Mouse (Mus musculus): ENCODE results near the gene Parvg. TPM values are rescaled to one million over a fixed set of nuclear protein-coding genes. Genes with fewer than 3 reads are reported as not detected.
A peak's percentile ranks its signal among the peaks of the same experiment; 100 is the strongest.
"Not testable (repeated sequence)": the region's sequence is repeated elsewhere in the genome, so short reads cannot be mapped to it uniquely, and the experiment has no call there.

The Parvg gene
- 1.1 and 1.5 TPM in 2 replicates for polyA plus RNA-seq (2016; fragmentation: Nextera tagmentation; extraction: Ambion mirVana)

DNA sequence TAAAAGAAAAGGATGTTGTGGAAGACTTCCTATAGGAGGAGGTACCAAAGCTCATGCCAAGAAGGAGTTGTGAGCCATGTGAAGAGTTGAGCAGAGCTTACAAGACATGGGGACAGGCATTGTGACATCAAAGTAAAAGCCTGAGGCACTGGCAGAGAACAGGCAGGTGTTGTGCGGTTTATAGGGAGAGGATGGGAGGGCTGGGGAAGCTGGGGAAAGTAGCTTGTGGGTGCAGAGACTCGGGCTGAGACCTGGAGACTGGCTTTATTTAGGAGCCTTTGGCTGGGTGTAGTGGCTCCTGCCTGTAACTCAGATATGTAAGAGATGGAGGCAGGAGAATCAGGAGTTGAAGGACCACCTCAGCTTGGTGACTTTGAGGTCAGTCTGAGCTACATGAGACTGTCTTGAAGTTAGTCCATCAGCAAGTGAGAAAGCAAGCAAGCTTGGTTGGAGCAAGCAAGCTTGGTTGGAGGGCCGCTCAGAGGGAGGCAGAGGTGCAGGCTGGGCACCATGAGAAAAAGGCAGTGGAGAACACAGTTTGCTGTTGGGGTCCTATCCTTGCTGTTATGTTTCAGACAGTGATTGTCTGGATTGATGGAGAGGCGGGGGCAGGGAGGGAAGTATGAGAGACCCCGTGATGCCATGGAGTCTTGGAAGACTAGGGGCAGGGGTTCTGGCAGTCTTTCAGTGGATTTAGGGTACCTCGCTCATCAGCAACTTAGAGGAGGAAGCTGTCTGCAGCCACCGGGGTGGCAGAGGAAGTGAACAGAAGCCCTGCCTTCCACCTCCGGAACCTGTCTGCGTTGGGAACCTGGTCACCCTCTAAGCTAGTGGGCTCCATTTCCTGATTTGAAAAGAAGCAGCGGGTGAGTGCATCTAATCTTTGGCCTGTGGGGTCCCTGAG is at the start of gene Parvg:
Gene Parvg, plus strand, starts transcription at position 61 of the 904 bp plus-strand sequence.
- no peak within 1 kb of the TSS for H3K9ac ChIP-seq
- no peak within 1 kb of the TSS for H3K27ac ChIP-seq
- H3K9me3 ChIP-seq (replicated peaks): no peaks in the 10 kb centered on the region
- 82% methylated on average over 10 of the region's 10 CpGs for WGBS
- peaks cover 13% of the 10 kb centered on the region for H3K4me1 ChIP-seq
- H3K27me3 ChIP-seq: no peaks in the 10 kb centered on the region
- H3K4me3 ChIP-seq: no peak within 1 kb of the TSS
- no peak within 1 kb of the TSS for H3K4me2 ChIP-seq (replicated peaks)
- H3K36me3 ChIP-seq: no peaks in the 10 kb centered on the region
- ATAC-seq (ENCODE audit: low FRiP score): no peak

DNA sequence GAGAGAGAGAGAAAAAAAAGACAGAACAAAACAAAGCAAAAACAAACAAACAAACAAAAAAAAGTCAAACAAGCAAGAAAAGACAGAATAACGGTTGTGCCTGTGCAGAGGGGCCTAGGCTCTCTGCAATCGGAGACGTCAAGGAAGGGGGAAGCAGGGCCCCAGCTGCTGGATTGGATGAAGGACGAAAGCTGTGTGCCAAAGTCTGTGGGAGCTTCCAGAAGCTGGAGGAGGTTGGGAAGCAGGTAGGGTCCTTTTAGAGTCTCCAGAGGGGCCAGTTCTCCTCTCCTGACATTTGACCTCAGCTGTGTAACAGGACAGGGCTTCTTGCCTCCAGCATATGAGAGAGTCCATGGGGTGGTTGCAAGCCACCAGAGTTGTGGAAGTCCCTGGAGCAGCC is 47.8 kb upstream of the Parvg start:
- Histone ChIP-seq H3K4me1 (peaks cover 11% of the 10 kb centered on the region), H3K27ac (no peak overlapping the region), H3K9me3 (replicated peaks) (no peaks in the 10 kb centered on the region), H3K4me3 (no peak overlapping the region), H3K36me3 (no peaks in the 10 kb centered on the region), H3K4me2 (replicated peaks) (no peak overlapping the region), H3K27me3 (no peaks in the 10 kb centered on the region), H3K9ac (no peak overlapping the region)
- no peak for ATAC-seq (ENCODE audit: low FRiP score)
- WGBS: 90% methylated on average over 4 of the region's 4 CpGs

DNA sequence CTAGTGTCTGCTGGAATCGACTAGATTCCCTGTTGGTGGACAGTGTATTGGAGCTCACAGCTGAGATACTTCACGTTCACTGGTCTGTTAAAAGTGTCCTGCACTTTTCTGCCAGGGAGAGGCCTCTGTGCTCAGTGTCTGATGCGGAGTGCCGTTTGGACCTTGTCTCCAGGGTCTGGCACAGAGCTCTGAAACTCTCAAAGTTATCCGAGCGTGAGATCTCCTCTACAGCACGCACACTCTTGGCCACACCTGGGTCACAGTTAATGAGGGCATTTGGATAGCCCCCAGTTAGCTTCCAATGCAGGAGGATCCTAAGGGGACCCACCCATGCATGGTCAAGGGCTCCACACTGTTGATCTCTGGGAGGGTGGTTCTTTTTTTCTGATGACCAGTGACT is 45.7 kb upstream of the Parvg start:
- Histone ChIP-seq H3K4me3 (no peak overlapping the region), H3K27me3 (peaks cover 7% of the 10 kb centered on the region; the same call in 1 of the 2 replicates), H3K36me3 (no peaks in the 10 kb centered on the region), H3K4me1 (peaks cover 17% of the 10 kb centered on the region), H3K27ac (peak overlapping the region; percentile 49; the same call in 1 of the 2 replicates), H3K9me3 (replicated peaks) (no peaks in the 10 kb centered on the region), H3K9ac (no peak overlapping the region), H3K4me2 (replicated peaks) (no peak overlapping the region)
- ATAC-seq (ENCODE audit: low FRiP score): no peak
- WGBS: 81% methylated on average over 7 of the region's 7 CpGs

DNA sequence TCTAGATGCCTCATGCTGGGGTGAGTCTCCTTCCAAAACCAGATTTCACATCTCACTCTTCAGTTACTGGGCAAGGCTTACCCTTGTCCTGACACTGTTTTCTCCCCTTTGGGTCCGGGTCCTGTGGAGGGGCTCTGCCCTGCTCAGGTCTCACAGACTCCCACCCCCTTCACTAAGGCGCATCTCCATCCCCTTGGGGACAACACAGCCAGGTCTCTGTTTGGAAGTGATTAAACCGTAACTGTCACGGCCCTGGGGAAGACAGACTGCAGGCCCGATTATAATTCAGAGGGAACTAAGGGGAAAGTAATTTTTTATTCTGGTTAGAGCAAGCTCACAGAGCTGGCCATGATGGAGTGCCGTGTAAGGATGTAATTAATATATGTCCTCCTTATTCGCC is 45.2 kb upstream of the Parvg start:
- H3K9ac ChIP-seq: no peak overlapping the region
- H3K36me3 ChIP-seq: no peaks in the 10 kb centered on the region
- no peak overlapping the region for H3K4me3 ChIP-seq
- 0 out of 2 replicates have a peak, but pooled peaks have one; percentile 22 for ATAC-seq (ENCODE audit: low FRiP score)
- peak overlapping the region; percentile 49 for H3K27ac ChIP-seq
- 47% methylated on average over 7 of the region's 7 CpGs for WGBS
- H3K4me2 ChIP-seq (replicated peaks): no peak overlapping the region
- H3K27me3 ChIP-seq: peaks cover 7% of the 10 kb centered on the region; the same call in 1 of the 2 replicates
- no peaks in the 10 kb centered on the region for H3K9me3 ChIP-seq (replicated peaks)
- peaks cover 17% of the 10 kb centered on the region for H3K4me1 ChIP-seq

DNA sequence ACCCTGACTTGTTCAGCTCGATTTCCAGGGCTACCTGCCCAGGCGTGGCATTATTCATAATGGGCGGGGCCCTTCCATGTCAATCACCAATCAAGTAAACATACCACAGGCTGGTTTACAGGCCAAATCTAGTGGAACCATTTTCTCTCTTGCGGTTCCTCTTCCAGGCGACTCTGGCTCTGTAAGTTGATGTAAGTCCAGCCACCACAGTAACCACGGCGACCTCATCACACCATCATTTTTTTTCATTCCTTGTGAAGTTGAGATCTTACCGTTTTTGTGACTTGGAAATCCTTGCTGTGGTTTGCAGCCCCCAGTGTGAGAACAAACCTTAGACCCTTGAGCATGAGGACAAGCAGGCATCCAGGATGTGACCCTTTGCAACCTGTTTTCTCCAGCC is 43.5 kb upstream of the Parvg start:
- Histone ChIP-seq H3K9ac (no peak overlapping the region), H3K27me3 (peaks cover 7% of the 10 kb centered on the region; the same call in 1 of the 2 replicates), H3K4me1 (peaks cover 17% of the 10 kb centered on the region), H3K4me3 (no peak overlapping the region), H3K36me3 (no peaks in the 10 kb centered on the region), H3K9me3 (replicated peaks) (no peaks in the 10 kb centered on the region), H3K27ac (no peak overlapping the region), H3K4me2 (replicated peaks) (no peak overlapping the region)
- no peak for ATAC-seq (ENCODE audit: low FRiP score)
- 84% methylated on average over 8 of the region's 8 CpGs for WGBS

DNA sequence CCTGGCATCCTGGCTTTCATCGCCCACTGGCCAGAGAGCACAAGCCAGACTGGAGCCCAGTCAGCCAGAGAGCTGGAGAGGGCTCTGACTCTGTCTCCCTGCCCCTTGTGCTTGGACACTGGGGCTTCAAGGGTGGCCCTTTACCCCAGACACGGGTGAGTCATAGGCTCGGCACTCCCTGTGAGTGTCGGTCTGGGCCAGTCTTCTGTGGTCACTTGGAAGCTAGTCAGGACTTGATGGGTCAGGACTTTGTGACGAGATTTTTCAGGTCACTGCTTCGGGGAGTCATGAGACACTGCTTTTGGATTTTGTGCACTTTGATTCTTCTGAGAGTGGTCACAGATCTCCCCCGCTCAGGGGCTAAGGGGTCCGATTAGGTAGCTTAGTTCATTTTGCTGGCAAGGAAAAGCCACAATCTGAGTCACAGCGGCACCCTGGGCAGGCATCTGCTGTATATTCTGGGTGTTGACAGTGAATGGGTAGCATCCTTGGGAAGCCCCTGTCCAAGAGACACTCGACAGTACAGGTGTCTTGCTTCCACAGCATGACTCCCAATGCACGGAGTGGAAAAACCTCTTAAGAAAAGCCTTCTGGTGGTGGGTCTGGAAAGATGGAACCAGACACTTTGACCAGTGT is 43.0 kb upstream of the Parvg start:
- Histone ChIP-seq H3K9ac (no peak overlapping the region), H3K27me3 (peaks cover 7% of the 10 kb centered on the region; the same call in 1 of the 2 replicates), H3K4me1 (peaks cover 17% of the 10 kb centered on the region), H3K36me3 (no peaks in the 10 kb centered on the region), H3K4me2 (replicated peaks) (no peak overlapping the region), H3K27ac (no peak overlapping the region), H3K9me3 (replicated peaks) (no peaks in the 10 kb centered on the region), H3K4me3 (no peak overlapping the region)
- WGBS: 87% methylated on average over 11 of the region's 11 CpGs
- no peak for ATAC-seq (ENCODE audit: low FRiP score)

DNA sequence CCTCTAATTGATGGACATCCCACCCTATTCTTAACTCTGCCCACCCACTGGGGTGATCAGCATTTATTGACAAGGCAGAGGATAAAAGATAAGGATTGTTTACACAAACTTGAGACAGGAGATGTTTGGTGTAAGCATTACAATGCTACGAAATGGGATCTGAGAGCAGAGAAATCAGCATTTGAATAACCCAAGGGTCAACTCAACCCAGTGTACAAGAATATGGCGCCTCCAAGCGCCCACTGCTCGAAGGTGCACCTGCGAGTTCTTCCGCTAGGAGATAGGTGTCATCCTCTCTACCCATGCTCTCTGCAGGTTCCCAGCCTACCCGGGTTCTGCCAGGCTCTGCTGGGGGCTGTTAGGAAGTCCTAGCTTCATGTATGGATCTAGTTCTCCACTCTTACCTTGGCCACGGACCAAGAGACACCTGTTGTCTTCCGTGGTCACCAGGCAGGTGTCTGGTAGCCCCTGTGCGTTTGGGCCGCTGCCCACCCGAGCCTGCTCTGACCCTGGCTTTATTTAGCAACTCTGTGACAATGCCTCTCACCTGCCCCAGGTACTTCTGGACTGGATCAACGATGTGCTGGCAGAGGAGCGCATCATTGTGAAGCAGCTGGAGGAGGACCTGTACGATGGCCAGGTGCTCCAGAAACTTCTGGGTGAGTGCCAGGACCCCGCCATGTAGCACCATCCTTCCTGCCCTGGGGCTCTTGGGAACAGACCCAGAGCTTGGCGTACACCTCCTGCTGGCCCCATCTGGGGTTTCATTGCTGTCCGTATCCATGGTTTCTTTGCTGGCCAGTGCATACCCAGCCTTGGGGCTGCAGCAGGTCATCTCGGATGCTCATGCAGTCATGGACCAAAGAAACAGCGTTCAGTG is 41.4 kb upstream of the Parvg start:
- Histone ChIP-seq H3K27ac (no peak overlapping the region), H3K4me2 (replicated peaks) (no peak overlapping the region), H3K9me3 (replicated peaks) (no peaks in the 10 kb centered on the region), H3K9ac (no peak overlapping the region), H3K4me1 (peaks cover 25% of the 10 kb centered on the region), H3K27me3 (peaks cover 7% of the 10 kb centered on the region; the same call in 1 of the 2 replicates), H3K36me3 (no peaks in the 10 kb centered on the region), H3K4me3 (no peak overlapping the region)
- no peak for ATAC-seq (ENCODE audit: low FRiP score)
- 77% methylated on average over 20 of the region's 20 CpGs for WGBS

DNA sequence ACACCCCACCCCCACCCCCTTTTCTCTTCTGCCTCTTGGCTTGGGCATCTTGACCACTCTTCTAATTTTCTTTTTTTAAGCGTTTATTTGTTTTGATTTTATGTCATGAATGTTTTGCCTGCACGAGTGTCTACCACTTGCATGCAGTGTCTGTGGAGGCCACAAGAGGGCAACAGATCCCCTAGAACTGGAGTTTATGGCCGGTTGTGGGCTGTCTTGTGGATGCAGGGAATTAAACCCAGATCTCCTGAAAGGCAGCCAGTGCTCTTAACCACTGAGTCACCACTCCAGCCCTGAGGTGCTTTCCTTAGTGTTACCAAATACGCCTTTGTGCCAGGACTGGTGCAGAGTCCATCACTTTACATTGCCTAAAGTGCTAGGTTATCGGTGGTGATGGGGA is 39.8 kb upstream of the Parvg start:
- Histone ChIP-seq H3K36me3 (no peaks in the 10 kb centered on the region), H3K27me3 (peaks cover 7% of the 10 kb centered on the region; the same call in 1 of the 2 replicates), H3K4me2 (replicated peaks) (no peak overlapping the region), H3K4me3 (no peak overlapping the region), H3K9ac (no peak overlapping the region), H3K4me1 (peaks cover 18% of the 10 kb centered on the region; the same call in 1 of the 2 replicates), H3K9me3 (replicated peaks) (no peaks in the 10 kb centered on the region), H3K27ac (no peak overlapping the region)
- no peak for ATAC-seq (ENCODE audit: low FRiP score)
- 63% methylated on average over 5 of the region's 5 CpGs for WGBS

DNA sequence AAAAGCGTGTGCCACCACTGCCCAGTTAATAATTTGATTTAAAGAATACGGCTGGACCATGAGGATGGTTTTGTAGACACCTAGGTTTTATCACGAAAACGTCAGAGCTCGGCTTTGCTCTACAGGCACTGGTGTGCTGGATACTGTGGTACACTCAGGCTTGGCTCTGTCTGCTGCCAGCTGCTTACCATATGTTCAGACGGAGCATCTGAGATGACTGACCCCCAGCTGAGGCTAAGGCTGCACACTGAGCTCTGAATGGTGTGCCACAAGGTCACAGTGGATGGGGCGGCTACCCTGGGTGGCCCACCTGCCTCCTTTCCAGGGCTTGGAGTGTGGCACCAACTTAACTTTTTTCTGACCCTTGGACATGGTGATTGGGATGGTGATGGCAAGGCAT is 38.4 kb upstream of the Parvg start:
- ATAC-seq (ENCODE audit: low FRiP score): no peak
- Histone ChIP-seq H3K4me2 (replicated peaks) (no peak overlapping the region), H3K4me3 (no peak overlapping the region)

DNA sequence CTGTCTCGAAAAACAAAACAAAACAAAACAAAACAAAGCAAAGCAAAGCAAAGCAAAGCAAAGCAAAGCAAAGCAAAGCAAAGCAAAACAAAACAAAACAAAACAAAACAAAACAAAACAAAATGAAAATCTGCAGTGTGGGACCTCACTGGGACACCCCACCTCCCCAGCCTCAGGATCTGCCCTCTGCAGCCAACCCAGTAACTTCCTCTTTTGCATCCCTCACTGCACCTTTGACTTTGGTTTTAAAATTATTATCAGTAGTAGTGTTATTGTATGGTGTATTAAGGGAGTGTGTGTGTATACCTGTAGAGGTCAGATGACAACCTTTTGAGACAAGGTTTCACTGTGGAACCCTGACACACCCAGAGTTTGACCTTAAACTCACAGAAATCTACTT is 34.9 kb upstream of the Parvg start:
- ATAC-seq (ENCODE audit: low FRiP score); H3K4me2 ChIP-seq (replicated peaks); H3K9me3 ChIP-seq (replicated peaks); H3K9ac ChIP-seq; H3K4me3 ChIP-seq; H3K27ac ChIP-seq; H3K36me3 ChIP-seq; H3K27me3 ChIP-seq: not testable (repeated sequence)
- 80% methylated on average over 1 of the region's 1 CpGs for WGBS
- peaks cover 12% of the 10 kb centered on the region for H3K4me1 ChIP-seq

More for the DNA sequence above, 38.4 kb upstream of the Parvg start:
- Histone ChIP-seq H3K9ac (no peak overlapping the region), H3K9me3 (replicated peaks) (no peaks in the 10 kb centered on the region), H3K27ac (no peak overlapping the region), H3K27me3 (peaks cover 13% of the 10 kb centered on the region), H3K36me3 (no peaks in the 10 kb centered on the region), H3K4me1 (peaks cover 13% of the 10 kb centered on the region; the same call in 1 of the 2 replicates)
- 73% methylated on average over 7 of the region's 7 CpGs for WGBS

DNA sequence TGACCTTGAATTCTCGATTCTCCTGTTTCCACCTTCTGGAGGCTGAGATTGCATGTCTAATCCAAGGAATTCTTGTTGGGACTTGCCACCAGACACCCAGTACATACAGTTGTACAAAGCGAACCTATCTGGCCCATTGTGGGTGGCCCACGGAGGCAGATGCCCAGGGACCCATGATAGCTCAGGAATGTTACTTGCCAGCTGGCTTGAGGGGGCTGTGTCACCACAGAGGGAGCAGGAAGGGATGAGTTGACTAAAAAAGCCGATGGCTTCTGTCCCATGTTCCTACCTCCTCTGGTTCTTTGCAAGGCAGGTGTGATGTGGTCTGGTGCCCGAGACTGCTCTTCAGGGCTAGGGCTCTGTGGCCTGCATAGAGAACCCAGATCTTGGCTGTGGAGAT is 32.7 kb upstream of the Parvg start:
- Histone ChIP-seq H3K4me3 (no peak overlapping the region), H3K9me3 (replicated peaks) (no peaks in the 10 kb centered on the region), H3K4me1 (peaks cover 17% of the 10 kb centered on the region), H3K27me3 (peaks cover 8% of the 10 kb centered on the region; the same call in 1 of the 2 replicates), H3K36me3 (no peaks in the 10 kb centered on the region), H3K27ac (no peak overlapping the region), H3K9ac (no peak overlapping the region), H3K4me2 (replicated peaks) (no peak overlapping the region)
- no peak for ATAC-seq (ENCODE audit: low FRiP score)
- 92% methylated on average over 5 of the region's 5 CpGs for WGBS

DNA sequence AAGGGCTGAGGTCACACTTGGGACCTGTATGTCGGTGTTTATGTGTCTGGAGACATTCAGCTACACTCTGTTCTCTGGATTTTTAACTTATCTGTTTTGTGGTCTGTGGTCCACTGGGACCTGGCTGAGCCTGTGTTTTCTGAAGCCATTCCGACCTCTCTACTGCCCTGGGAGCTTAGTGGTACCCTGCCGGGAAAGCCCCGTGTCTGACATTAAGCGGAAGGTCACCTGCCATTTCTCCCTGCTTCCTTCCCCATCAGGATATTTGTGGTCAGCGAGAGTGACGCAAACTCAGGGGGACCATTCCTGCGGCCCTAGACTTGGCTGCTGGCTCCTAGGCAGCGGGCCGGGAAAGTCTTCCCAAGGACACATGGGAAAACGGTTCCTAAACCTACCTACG is 30.2 kb upstream of the Parvg start:
- WGBS: 76% methylated on average over 12 of the region's 12 CpGs

More for the DNA sequence above, 30.2 kb upstream of the Parvg start:
- peaks cover 29% of the 10 kb centered on the region for H3K4me1 ChIP-seq
- peaks cover 22% of the 10 kb centered on the region for H3K27me3 ChIP-seq
- ATAC-seq (ENCODE audit: low FRiP score): no peak
- no peaks in the 10 kb centered on the region for H3K36me3 ChIP-seq
- no peak overlapping the region for H3K4me3 ChIP-seq
- H3K4me2 ChIP-seq (replicated peaks): no peak overlapping the region
- H3K27ac ChIP-seq: no peak overlapping the region
- H3K9me3 ChIP-seq (replicated peaks): no peaks in the 10 kb centered on the region
- 0 out of 2 replicates have a peak overlapping the region, but pooled peaks have one; percentile 2 for H3K9ac ChIP-seq
